Mouse (Mus musculus) liver, embryonic 14 days (tissue): ENCODE measurements around the gene Efs. TPM values are rescaled to one million over a fixed set of nuclear protein-coding genes. Genes with fewer than 3 reads are reported as not detected.

ENCODE experiments used
- polyA plus RNA-seq: library from polyadenylated mRNA; depleted of rRNA; stranded (reverse); fragments of >200 nt; gene quantifications from 2 replicates; pipeline ENCODE4 v1.2.3, GENCODE M21; 2012; rRNA removed

Gene Efs
- 0.25 and 0.83 TPM in 2 replicates for polyA plus RNA-seq

DNA sequence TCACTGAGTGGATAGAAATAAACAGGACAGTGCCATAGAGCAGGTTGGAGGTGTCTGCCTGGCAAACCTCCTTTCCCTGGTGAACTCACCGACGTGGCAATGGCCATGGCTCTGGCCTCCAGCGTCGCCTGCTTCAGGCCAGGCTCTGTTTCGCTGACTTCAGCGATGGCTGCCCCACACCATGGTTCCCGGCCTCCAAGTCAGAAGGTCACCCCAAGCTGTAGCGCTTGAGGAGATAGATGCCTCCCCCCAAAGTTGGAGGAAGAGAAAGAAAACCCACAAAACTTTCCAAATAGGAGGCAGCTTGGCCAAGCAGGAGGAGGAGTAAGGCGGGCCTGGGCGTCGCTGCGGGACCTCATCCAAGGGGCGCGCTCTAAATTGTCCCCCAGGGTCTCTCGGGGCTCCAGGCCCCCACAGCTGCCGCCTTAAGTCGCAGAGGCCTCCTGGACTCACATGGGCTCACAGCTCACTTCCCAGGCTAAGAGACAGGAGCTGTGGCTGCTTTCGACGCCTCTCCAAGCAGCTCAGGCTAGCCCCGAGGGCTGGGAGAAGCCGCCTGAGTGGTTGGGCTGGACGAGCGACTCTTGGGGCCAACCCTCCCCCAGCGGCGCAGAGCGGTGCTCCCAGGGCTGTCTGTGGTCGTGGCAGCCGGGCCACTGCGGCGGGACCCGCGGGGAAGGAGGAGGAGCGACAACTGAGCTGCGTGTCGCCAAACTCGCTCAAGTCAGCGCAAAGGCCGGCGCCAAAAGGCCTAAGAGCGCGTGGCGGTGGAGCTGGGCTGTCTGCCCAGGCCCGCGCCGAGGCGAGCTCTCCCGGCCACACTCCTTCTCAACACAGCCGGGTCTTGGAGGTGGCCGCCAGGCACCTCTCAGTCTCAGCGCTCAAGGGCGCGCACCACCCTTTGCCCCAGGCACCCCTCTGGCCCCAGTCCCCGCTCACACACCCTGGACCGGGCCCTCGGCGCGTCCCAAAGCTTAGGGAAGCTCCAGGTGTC is at the start of gene Efs:
Efs (minus strand) TSS at position 778 of the 994 bp plus-strand sequence.

DNA sequence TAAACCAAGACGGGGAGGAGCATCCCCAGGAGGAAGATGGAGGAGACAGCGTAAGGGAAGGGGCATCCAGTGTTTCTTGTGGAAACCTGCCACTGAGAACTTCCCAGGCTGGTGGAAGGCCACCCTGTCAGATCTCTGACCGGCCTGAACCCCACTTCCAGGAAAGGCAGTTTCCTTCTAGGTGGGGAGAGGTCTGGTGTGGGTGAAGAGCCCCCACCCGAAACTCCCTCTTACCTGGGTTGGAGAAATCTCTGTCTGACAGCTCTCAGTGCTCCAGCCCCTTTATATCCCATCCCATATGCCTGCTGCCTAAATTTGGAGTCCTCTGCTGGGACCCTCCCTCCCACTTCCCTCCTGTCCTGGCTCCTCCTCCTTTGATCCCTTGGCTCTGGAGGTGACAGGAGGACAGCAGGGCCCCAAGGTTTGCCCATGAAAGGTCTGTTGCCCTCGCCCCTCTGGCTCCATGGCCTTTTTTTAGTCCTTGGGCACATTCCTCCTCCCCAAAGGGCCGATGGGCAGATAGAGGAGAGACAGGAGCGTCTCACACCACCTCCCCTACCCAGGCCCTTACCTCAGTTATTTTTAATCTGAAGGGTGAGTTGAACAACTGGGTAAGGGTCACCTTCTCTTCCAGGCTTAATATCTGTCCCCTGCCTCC is 40.5 kb upstream of the Efs start, which contains the start of gene Myh6:
Myh6 (minus strand) TSS at position 608 of the 658 bp plus-strand sequence.

DNA sequence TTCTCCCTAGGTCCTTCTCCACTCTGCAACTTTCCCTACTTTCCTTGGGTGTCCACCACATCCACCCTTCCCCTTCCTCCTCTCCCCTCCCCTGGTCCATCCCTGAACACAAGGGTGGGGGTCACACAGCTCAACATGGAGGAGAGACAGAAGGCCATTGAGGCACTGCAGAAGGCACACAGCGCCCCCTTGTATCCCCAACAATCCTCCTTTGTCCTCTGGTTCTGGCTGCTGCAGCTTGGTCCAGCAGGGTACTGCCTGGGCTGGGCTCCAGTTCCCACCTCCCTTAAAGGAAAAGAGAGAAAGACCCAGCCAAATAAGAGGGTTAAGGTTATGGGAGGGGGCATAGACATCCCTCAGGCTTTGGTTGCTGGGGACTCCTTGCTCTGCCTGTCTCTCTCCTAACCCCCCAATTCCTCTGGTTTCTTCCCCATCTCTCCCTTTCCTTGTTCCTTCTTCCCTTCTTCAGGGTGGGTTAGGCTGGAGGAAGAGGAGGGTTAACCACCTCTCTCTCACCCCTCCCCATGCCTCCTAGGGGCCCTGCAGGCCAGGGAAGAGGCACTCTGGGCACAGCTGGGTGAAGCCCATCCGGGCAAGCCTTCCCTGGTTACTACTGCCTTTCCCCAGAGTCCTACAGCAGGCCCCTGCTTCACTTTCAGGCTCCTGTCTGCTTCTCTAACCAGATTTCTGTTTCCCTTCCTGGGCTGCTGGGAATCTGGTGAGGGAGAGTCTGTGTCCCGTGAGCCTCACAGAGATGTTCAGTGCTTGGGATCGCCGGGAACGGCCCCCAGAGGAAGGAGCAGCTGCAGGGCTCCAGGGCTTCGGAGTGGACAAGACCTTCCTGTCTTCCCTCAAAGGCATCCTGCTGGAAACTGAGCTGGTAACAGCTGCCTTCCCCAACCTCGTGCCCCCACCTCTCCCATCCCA is 10.2 kb upstream of the Efs start, which contains the start of gene Cmtm5:
Cmtm5 (plus strand) TSS at position 358 of the 927 bp plus-strand sequence.

DNA sequence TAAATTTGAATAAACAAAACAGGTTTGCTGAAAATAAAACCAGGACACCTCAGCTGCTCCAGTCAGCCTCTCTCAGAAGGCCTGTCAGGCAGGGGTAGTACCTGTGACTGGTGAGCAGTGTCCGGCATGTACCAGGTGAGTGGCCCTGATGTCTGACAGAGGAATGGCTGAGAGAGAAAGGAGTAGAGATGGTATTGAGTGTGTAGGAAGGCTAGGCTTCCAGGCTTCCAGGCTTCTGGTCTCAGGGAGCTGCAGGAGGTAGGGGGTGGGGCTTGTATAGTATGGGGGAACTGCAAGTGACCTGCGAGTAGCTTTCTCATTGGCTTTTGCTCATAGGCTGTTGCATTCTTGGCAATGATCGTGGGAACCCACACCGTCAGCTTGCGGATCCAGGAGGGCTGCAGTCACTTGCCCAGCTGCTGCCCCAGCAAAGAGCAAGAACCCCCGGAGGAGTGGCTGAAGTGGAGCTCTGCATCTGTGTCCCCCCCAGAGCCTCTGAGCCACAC is 6.8 kb upstream of the Efs start, which contains the start of gene Il25:
Il25 (plus strand) TSS at position 51 of the 506 bp plus-strand sequence.

DNA sequence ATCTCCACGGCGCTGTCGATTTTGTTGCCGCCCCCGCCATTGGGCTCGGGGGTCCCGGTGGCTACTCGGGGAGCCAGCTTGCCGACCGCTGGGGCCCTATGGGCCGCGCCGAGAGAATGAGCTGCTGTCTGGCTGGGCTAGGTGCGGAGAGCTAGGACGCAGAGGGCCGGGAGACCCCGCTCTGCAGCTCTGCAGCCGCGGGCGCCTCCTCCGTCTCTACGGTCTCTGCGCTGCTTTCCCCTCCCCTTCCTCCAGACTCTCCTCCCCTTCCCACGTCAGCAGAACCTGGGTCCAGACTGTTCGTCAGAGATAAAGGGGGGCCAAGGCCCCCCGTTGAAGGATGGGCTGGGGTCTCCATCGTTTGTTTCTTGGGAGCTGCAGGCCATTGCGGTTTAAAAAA is 13.0 kb downstream of the Efs start, which contains the start of gene Slc22a17:
Slc22a17 (minus strand) TSS at position 247 of the 400 bp plus-strand sequence.

DNA sequence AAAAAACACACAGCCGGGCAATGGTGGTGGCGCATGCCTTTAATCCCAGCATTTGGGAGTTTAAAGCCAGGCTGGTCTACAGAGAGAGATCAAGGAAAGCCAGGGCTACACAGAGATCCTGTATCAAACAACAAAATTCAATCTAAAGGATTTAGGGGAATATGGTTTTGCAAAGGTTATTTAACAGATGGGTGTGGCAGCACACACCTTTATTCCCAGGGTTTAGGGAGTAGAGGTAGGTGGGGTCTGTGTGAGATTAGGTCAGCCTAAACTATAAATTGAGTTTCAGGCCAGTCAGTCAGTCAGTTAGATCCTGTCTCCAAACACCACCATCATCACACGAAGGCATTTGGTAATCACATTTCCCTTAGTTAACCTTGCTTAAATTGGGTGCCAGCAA is 33.7 kb downstream of the Efs start, which contains the start of gene Pabpn1:
Pabpn1 (plus strand) TSS at position 301 of the 400 bp plus-strand sequence.

DNA sequence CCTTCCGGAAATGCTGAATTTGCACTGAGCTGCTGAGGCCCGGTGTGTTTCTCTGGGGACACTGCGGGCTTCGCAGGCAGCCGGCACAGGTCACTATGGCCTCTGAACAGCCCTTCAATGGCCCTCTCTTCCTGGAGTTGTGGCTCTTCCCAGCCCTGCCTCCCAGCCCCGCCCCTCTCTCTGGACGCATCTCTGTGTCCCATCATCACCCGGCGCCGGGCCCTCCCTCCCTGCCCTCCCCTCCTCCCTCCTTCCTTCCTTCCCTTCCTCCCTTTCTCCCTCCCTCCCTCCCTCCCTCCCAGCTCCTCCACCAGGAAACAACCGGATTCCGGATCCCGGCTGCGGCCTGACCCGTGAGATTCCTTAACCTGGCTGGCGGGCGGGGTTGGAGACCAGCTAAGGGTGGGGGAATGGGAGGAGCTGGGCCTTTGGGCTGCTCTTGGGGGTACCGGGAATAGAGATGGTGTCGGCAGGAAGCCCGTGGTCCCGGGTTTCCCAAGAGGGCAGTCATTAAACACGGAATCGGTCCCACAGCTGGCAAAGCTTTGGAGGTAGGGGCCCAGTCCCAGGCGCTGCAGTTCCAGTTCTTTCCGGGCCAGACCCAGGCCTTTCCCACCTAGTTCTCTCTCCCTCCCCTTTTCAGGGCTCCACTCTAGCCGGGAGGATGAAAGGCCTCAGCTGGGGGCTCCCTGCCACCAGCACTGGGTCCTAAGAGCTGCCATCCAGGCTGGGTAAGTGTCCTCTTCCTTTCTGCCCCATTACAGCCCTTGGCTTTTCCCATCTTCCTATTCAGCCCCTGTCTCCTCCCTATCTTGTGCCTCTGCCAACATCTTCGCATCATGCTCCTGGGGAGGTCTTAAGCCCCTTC is 42.5 kb downstream of the Efs start, which contains the start of the genes Bcl2l2 and Gm20521:
Bcl2l2 (plus strand) TSS at position 224 of the 868 bp plus-strand sequence.
Gm20521 (plus strand) TSS at position 288 of the 868 bp plus-strand sequence.

DNA sequence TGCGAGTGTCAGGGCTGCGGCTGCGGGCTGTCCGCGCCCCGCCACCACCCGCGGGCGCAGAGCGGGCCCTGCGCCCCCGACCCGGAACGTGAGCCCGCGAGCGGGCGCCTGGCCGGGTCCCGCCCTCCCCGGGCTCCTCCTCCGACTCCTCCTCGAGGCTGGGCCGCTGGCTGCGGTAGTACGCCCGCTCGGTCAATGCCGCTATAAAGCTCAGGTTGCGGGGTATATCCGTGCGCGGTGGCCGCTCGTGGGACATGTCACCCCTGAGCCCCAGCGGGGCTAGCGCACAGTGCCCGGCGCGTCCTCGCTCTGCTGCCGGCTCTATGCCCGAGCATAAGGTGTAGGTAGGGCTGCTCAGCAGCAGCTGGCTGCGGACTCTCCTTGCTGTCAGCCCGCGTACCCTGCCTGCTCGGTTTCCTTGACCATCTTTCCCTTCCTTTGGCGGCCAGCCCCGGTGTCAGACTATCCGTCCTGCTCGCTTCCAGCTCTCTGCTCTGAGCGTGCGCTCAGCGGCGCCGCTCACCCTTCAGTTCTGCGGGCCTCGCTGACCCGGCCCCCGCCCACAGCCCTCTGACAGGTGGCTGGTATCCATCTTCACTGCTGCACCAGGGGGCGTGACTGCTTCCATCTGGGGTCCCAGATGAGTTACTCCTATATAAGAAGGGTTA is 48.7 kb downstream of the Efs start, which contains the start of gene Ppp1r3e:
Ppp1r3e (minus strand) TSS at position 503 of the 668 bp plus-strand sequence.

DNA sequence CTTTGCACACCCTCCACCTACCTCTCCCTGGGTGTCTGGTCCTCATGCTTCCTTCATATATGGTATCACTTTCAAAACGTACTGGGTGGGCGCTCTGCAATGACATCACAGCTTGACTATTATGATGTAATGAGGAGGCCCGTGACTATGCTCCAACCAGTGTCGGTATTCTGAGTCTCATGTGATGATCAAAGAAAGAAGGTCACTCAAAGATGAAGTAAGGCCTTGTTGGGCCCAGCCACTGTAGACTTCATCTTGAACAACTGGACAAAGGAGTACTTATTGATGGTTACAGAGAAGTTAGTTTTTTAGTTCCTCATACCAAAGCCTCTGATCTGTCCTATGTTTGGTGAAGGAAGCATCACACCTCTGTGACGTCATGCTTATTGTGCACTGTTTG is 55.1 kb downstream of the Efs start, which contains the start of gene Homez:
Homez (minus strand) TSS at position 101 of the 400 bp plus-strand sequence.

Other genes with a start within 250 kb of the Efs start
- 32.7 and 36.7 TPM in 2 replicates for gene 1700123O20Rik, start 239.9 kb downstream of the Efs start, polyA plus RNA-seq
- 71.1 and 71.7 TPM in 2 replicates for gene Acin1, start 239.2 kb downstream of the Efs start, polyA plus RNA-seq
- gene Gm29776, start 227.3 kb downstream of the Efs start, polyA plus RNA-seq = 0.05 TPM in 2 replicates
- 5.1 and 7.5 TPM in 2 replicates for gene Cebpe, start 214.0 kb downstream of the Efs start, polyA plus RNA-seq
- 2.9 and 3.6 TPM in 2 replicates for gene Slc7a8, start 144.2 kb downstream of the Efs start, polyA plus RNA-seq
- gene Rnf212b, start 112.0 kb downstream of the Efs start, polyA plus RNA-seq = not detected in 2 replicates
- 1.1 and 1.2 TPM in 2 replicates for gene Homez, start 55.2 kb downstream of the Efs start, polyA plus RNA-seq
- gene Ppp1r3e, start 48.6 kb downstream of the Efs start, polyA plus RNA-seq = 2.6 and 3.0 TPM in 2 replicates
- 4.9 and 5.8 TPM in 2 replicates for gene Bcl2l2, start 42.7 kb downstream of the Efs start, polyA plus RNA-seq
- gene Gm20521, start 42.7 kb downstream of the Efs start, polyA plus RNA-seq = 0.09 and 0.10 TPM in 2 replicates
- gene Pabpn1, start 33.6 kb downstream of the Efs start, polyA plus RNA-seq = 115 and 131 TPM in 2 replicates
- 2.8 and 5.0 TPM in 2 replicates for gene Slc22a17, start 13.0 kb downstream of the Efs start, polyA plus RNA-seq
- not detected in 2 replicates for gene Il25, start 6.6 kb upstream of the Efs start, polyA plus RNA-seq
- gene Cmtm5, start 10.1 kb upstream of the Efs start, polyA plus RNA-seq = 0.12 TPM in 1 of 2 replicates, not detected in the other
- gene Myh6, start 40.8 kb upstream of the Efs start, polyA plus RNA-seq = 0.02 and 0.20 TPM in 2 replicates
- not detected in 2 replicates for gene Gm17428, start 50.8 kb upstream of the Efs start, polyA plus RNA-seq
- 0.07 and 2.9 TPM in 2 replicates for gene Myh7, start 68.5 kb upstream of the Efs start, polyA plus RNA-seq
- 32.0 and 34.0 TPM in 2 replicates for gene Ngdn, start 89.3 kb upstream of the Efs start, polyA plus RNA-seq
- gene Zfhx2, start 166.2 kb upstream of the Efs start, polyA plus RNA-seq = 0.19 and 0.28 TPM in 2 replicates
- gene Thtpa, start 168.7 kb upstream of the Efs start, polyA plus RNA-seq = 1.9 and 2.4 TPM in 2 replicates
- 12.2 and 14.4 TPM in 2 replicates for gene Ap1g2, start 180.5 kb upstream of the Efs start, polyA plus RNA-seq
- gene Jph4, start 190.8 kb upstream of the Efs start, polyA plus RNA-seq = 0.02 and 0.05 TPM in 2 replicates